Mouse (Mus musculus): ENCODE data around the gene Ercc2.
A peak's percentile ranks its signal among the peaks of the same experiment; 100 is the strongest.

DNA sequence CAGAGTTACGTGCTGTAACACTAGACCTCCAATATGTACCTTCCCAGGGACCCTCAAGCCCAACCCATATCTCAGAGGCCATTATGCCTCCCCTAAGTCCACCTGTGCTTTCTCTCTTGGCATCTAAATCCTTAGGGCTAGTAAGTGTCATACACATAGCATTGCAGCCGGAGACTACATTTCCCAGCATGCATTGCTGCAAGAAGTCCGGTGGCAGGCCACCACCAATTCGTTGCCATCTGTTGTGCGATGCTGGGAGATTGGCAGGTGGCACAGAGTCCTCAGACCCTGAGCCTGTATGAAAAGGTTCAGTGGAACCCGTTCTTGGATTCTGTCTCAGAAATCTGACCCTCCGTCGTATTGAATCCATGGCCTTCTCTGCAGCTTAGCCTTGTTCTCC is 47.9 kb downstream of the Ercc2 start:
- TF ChIP-seq MAFK (IDR thresholded peaks at IDR 0.05; ENCODE audit: insufficient replicate concordance, low read length) (no peak), KAT2A (IDR thresholded peaks at IDR 0.05; ENCODE audit: insufficient replicate concordance, low read length) (no peak), CTCF (conservative IDR thresholded peaks at IDR 0.05 in 1 of 2, IDR thresholded peaks at IDR 0.05 in 1 of 2; ENCODE audit: low read depth in 2 of 2, low read length in 2 of 2) (no peak), ZNF384 (IDR thresholded peaks at IDR 0.05; ENCODE audit: low read depth, low read length) (no peak), ZC3H11A (IDR thresholded peaks at IDR 0.05; ENCODE audit: low read depth, low read length) (no peak), TCF12 (IDR thresholded peaks at IDR 0.05; ENCODE audit: low read depth, low read length) (no peak), USF2 (conservative IDR thresholded peaks at IDR 0.05; ENCODE audit: low read depth, low read length) (no peak), POLR2A (IDR thresholded peaks at IDR 0.05; ENCODE audit: low read depth, low read length) (no peak), USF1 (IDR thresholded peaks at IDR 0.05; ENCODE audit: low read depth, low read length) (no peak), E2F4 (IDR thresholded peaks at IDR 0.05; ENCODE audit: insufficient replicate concordance, low read depth, low read length) (no peak), HCFC1 (IDR thresholded peaks at IDR 0.05; ENCODE audit: low read depth, low read length) (peak; percentile 68), CHD2 (IDR thresholded peaks at IDR 0.05; ENCODE audit: low read length) (no peak)
